Mouse (Mus musculus) left cerebral cortex, postnatal 10 days (tissue): Measurements from ENCODE around the gene Zfp553. TPM values are rescaled to one million over a fixed set of nuclear protein-coding genes. Genes with fewer than 3 reads are reported as not detected.
"Not testable (repeated sequence)": the region's sequence is repeated elsewhere in the genome, so short reads cannot be mapped to it uniquely, and the experiment has no call there.

ENCODE experiments used
- DNase-seq, 2 experiments: peaks; one replicate each; pipeline ENCODE4 v3.0.0; 2021 to 2022; ENCODE audit warnings: low spot score in 2 of 2, mixed read lengths in 1 of 2; ENCODE audit errors: extremely low spot score in 1 of 2
- intact Hi-C: fragments of 180-260 bp; cut with DNase I; formaldehyde crosslinking; loops from one replicate; pipeline ENCODE4 v1.15.1; 2025
- total RNA-seq, 2 experiments: library from RNA; stranded (reverse); gene quantifications; 2 replicates each; pipeline ENCODE4 v1.2.3; 2021

Gene Zfp553
- total RNA-seq, 2 experiments from 2014 or later, result 16.6 to 18.4 TPM

DNA sequence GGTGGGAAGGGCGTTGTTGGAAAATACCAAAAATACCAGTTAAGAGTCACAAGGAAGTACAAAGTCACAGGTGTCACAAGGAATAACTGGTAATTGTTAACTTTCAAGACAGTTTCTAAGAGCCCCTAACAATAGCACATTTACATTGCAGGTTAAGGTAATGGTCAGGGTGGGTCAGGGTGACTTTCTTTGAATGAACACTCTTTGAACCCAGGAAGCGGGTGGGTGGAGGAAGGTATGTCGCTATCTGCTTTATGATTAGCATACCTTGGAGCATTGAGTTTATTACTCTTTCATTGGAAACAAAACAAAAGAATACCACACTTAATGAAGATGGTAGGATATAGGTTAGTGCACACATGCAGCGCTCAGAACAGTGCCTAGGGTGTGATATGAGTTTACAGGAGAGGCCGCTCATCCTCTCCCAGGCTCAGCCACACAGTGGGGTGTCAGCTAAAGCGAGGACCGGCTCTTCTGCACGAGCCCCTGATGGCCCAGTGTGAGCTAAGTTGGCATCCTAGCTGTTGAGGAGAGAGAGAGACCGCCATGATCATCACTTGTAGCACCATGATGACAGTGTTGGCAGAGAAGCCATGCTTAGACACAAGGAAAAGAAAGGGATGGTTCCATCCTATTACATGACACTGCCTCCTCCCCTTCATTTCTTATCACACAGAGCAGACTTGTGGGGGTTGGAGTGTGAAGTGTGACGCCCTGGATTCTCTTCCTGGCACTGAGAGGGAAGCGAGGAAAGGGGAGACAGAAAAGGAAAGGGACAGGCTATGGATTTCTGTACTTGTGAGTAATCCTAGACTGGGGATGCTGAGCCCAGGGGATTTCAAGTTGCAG lies 7.5 kb upstream of the Zfp553 start:
- no peak for DNase-seq
- intact Hi-C loops, result no loop called here

DNA sequence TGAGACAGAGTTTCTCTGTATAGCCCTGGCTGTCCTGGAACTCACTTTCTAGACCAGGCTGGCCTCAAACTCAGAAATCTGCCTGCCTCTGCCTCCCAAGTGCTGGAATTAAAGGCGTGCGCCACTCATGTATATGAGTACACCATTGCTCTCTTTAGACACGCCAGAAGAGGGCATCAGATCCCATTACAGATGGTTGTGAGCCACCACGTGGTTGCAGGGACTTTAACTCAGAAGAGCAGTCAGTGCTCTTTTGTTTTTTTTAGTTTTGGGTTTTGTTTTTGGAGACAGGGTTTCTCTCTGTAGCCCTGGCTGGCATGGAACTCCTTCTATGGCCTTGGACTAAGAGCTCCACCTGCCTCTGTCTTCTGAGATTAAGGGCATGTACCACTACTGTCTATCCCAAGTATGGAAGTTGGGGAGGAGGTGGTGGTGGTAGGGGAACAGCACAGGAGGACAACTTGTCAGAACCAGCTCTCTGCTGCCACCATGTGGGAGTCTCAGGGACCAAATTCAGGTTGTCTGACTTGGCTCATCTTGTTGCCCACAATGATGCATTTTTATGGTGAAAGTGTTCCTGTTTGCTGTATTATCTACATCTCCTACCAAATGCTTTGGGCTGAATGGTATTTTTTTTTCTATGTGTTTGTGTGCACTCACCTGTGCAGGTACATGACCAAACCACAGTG lies 4.1 kb upstream of the Zfp553 start:
- peak; percentile 68 to 84 for DNase-seq
- intact Hi-C loops, result no loop called here

DNA sequence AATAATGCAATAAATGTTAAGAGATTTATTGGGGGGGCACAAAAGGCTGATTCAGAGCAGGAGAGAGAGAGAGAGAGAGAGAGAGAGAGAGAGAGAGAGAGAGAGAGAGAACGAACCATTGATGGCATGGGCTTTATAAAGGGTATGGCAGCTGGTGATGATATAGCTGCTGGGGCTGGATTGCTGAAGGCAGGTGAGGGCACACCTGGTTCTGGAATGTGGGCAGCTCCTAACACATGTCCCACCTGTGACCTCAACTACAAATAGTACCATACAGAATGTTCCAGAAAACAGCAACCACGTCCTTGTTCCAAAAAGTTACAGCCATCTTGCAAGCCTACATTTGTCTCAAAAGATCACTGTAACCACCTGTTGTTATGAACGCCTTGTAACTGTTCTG lies 1.5 kb upstream of the Zfp553 start:
- intact Hi-C loops, result no loop called here
- no peak for DNase-seq

DNA sequence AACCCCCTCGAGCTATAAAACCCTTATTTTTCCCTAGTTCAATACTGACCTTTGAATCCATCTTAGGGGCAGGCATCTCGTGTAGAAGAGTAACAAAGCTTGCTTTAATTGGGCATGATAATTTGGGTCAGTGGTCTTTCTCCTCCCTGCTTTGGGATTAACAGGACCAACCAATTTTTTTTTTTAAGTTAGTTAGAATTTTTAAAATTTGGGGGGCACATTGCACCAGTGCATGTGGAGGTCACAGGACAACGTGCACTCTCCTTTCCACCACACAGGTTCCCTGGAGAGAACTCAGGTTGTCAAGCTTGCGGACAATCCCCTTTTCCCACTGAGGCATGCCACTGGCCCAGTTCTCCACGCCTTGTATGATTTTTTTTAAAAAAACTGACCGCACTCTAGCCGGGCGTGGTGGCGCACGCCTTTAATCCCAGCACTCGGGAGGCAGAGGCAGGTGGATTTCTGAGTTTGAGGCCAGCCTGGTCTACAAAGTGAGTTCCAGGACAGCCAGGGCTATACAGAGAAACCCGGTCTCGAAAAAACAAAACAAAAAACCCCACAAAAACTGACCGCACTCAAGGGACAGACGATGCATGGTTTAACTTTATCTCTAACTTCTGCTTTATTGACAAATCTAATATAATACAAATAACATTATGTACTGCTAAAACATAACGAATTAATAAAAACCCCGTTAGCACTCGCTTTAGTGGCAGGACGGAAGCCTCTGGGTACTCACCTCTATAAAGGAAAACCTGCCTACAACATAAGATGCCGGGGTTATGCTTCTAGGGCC lies 837 bp upstream of the Zfp553 start:
- DNase-seq, result no peak
- intact Hi-C loops, result no loop called here

DNA sequence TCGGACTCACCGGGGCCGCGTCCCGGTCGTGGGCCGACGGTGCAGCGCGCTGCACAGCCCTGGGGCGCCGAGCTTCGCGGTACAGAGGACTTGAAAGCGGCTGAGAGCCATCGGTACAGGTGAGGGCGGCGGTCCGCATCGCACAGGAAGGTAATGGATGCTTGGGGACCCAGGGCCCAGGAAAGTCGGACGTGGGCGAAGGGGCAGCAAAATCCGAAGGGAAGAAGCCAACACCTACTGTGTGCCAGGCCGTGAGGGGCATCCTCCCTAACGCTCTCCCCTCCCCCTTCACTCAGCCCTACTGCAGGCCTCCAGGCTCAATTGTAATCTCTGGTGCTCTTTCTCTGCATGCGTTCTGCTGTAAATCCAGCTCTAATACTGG lies 498 bp downstream of the Zfp553 start:
- no peak for DNase-seq

DNA sequence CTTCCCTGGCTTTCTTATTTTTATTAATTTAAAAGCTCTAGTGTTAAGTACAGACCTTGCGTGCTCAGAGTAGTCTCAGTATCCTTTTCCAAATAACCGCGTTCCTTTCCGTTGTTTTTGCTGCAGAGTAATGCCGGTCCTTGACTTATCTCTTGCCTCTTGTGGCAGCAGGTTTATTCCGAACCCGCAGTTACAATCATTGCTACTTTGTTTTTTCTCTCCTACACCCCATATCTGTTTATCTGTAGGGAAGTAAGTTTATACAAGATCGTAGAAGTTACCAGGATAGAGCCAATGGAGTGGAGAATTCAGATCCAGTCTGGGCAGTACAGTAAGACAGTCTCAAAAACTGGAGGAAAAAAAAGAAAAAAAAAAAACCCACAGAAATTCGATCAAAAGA lies 904 bp downstream of the Zfp553 start:
- intact Hi-C loops, result no loop called here
- no peak for DNase-seq

More for the DNA sequence above, 498 bp downstream of the Zfp553 start:
- intact Hi-C loops, result no loop called here

DNA sequence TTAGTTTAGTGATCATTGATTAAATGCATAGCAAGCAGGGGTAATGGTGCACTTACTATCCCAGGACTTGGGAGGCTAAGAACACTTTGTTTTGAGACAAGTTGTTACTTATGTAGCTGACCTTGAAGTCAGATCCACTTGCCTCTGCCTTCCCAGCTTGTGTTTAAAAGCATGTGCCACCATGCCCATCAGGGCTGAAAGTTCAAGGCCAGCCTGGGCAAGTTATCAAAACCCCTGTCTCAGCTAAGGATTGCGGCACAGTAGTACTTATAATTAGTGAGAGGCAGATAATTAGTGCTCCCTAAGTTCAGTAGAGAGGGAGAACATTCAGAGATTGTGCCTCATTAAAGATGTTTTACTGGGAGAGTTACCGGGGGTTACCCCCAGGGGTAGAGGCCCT lies 1.9 kb downstream of the Zfp553 start:
- intact Hi-C loops, result no loop called here

DNA sequence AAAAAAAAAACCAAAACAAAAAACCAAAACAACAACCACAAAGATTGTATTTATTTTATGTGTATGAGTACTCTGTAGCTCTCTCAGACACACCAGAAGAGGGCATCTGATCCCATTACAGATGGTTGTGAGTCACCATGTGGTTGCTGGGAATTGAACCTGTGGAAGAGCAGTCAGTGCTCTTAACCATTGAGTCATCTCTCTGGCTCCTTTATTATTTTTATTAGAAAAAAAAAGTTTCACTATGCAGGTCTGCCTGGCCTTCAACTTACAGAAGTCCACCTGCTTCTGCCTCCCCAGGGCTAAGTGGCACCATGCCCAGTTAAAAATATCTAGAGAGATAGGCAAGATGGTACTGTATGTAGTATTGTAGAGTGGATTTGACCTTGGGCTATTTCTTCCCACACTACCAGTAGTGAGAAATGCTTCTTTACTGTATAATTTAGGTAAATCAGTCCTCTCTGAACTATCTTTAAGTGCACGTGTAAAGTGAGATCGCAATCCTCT lies 10.6 kb downstream of the Zfp553 start:
- intact Hi-C loops, result no loop called here
- no peak for DNase-seq

More for the DNA sequence above, 1.9 kb downstream of the Zfp553 start:
- DNase-seq, result no peak

DNA sequence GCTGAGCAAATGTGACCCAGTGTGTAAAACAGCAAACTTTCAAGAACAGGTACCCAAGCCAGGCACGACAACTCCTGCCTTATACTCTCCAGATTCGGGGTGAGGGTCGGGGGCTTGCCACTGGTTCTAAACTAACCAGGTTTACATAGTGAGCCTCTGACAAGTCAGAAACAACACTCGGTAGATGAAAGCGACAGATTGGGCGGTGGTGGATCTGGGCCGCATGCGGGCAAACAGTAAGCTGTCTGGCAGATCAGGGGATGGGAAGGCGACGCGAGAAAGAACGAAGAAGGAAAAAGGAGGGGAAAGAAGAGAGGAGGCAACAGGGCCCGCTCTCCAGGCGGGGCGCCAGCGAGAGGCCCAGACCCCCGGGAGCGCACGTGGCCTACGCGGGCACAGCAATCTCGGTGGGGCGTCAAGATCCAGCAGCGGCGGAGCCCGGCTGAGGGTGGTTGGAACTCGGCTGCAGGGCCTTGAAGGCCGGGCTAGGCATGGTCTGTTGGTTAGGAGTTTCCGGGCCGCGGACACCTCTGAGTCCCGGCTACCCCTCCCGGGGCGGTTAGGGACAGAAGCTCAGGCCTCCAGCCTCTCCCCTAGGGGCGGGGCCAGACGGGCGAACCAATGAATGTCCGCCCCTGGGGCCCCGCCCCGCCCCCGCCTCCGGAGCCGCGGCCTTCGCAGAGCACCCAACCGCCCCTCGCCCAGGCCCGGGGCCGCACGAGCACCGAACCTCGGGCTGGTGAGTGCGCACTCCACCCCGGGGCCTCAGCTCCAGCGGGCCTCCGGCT lies 11.2 kb downstream of the Zfp553 start, which contains the start of gene Zfp771:
Zfp771 (plus strand) TSS at position 405 of the 788 bp plus-strand sequence.
- peak; percentile 87 to 99 for DNase-seq
- intact Hi-C loops, result no loop called here

DNA sequence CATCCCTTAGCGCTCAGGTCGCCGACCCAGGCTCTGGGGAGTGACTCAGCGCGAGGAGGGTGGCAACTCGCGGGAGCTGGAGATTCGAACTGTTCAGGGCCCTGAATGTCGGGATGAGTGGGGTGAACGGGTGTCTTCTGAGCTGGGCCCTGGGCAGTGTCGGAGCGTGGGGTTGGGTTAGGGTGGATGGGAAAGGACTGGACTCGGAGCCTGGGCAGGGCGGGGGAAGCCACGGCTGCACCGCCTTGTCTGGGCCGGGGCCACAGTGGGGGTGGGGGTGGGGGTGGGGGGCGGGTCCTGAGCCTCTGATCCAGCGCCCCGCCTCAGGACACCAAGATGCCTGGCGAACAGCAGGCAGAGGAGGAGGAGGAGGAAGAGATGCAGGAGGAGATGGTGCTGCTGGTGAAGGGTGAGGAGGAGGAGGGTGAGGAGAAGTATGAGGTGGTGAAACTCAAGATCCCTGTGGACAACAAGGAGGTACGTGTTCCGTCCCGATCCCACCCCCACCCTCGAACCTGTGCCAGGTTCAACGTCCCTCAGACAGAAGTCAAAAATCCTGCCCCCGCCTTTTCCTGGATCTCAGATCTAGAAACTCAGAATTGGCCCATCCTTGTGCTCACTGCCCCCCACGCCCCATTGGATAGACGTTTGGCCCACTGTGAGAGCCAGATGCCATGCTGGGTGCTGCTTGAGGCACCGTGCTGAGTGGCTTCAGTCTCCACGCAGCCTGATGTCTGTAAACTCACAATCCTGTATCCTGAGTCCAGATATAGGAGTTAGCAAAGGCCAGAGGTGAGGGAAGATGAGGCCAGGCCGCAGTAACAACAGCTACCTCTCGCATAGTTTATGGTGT lies 12.0 kb downstream of the Zfp553 start:
- intact Hi-C loops, result no loop called here
- peak in 1 of 2 experiments; percentile 74 for DNase-seq

DNA sequence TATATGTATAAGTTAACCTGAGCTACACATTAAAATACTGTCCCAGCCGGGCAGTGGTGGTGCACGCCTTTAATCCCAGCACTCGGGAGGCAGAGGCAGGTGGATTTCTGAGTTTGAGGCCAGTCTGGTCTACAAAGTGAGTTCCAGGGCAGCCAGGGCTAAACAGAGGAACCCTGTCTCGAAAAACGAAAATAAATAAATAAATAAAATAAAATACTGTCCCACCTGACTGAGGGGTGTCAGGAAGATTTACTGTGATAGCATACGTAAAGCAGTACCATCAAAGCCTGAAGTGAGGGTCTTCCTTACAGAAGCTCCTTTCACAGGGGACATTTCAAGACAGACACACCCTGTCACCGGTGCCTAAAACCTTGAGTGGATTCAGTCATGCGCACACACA lies 17.6 kb downstream of the Zfp553 start:
- intact Hi-C loops, DNase-seq: not testable (repeated sequence)

DNA sequence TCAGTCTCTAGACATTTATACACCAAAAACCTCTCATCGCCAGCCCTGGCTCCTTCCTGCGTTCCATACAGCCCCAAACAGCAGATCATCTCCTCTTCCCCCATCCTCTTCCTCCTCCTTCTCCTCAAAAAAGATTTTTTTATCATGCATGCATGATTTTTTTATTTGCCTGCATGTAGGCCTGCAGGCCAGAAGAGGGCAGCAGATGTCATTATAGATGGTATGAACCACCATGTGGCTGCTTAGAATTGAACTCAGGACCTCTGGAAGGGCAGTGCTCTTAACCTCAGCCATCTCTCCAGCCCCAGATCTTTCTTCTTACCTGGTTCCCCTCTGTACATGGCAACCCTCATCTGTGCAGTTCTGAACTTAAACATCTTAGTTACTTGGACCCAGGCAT lies 19.6 kb downstream of the Zfp553 start:
- no peak for DNase-seq
- intact Hi-C loops, result no loop called here

DNA sequence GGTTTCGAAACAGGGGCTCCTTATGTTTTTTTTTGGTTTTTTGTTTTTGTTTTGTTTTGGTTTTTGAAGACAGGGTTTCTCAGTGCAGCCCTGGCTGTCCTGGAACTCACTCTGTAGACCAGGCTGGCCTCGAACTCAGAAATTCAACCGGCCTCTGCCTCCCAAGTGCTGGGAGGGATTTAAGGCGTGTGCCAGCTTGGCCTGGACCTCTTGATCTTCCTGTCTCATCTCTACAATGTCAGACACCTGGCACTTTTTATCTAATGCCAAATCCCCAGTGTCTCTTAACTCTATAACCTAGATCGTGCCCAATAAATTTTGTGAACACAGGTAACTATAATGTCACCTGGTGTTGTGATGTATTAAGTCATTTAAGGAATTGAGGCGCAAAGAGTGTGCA lies 20.5 kb downstream of the Zfp553 start:
- DNase-seq, result no peak
- intact Hi-C loops, result no loop called here

DNA sequence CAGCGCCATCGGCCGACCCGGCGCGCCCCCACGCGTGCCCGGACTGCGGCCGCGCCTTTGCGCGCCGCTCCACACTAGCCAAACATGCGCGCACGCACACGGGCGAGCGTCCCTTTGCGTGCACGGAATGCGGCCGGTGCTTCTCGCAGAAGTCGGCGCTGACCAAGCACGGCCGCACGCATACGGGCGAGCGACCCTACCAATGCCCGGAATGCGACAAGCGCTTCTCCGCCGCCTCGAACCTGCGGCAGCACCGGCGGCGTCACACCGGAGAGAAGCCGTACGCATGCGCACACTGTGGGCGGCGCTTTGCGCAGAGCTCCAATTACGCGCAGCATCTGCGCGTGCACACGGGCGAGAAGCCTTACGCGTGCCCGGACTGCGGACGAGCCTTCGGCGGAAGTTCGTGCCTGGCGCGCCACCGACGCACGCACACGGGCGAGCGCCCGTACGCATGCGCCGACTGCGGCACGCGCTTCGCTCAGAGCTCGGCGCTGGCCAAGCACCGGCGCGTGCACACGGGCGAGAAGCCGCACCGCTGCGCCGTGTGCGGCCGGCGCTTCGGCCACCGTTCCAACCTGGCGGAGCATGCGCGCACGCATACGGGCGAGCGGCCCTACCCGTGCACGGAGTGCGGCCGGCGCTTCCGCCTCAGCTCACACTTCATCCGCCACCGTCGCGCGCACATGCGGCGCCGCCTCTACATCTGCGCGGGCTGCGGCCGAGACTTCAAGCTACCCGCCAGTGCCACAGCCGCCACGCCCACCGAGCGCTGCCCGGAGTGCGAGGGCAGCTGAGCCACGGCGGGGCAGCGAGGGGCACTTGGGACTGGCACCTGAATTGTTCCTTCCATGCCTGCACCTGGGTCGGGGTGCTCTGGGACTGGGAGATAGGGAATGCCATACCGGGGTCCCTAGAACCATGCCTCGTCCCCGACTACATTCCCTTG lies 21.2 kb downstream of the Zfp553 start:
- DNase-seq, result peak; percentile 93 to 98
- intact Hi-C loops, result no loop called here

DNA sequence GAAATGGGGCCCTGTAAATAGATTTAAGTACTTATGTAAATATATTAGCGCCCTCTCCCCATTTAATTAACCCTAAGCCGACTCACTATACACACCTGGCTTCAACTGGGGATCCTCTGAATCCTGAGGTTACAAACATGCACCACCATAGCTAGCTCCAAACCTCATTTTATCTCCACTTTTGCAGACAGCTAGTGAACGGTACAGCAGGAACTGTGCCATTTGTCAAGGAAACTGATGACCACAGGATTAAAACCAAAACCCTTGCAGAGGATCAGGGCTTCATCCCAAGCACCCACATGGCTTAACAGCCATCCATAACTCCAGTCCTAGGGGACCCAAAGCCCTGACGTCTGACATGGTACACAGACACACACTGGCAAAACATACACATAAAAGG lies 22.1 kb downstream of the Zfp553 start:
- intact Hi-C loops, result no loop called here
- DNase-seq, result no peak

DNA sequence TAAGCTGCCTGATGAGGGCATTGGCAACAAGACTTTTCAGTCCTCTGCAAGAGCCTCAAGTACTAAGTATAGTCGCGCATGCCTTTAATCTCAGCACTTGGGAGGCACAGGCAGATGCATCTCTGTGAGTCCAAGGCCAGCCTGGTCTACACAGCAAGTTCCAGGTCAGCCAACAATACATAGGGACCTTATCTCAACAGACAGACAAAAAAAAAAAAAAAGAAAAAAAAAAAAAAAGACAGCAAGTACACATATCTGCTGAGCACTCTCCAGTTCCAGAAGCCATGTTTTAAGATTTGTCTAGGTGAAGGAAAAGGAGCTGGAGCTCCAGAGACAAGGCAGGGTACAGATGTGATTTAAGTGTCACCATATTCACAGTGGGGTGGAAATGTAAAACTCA lies 23.1 kb downstream of the Zfp553 start:
- intact Hi-C loops, result no loop called here
- no peak for DNase-seq

DNA sequence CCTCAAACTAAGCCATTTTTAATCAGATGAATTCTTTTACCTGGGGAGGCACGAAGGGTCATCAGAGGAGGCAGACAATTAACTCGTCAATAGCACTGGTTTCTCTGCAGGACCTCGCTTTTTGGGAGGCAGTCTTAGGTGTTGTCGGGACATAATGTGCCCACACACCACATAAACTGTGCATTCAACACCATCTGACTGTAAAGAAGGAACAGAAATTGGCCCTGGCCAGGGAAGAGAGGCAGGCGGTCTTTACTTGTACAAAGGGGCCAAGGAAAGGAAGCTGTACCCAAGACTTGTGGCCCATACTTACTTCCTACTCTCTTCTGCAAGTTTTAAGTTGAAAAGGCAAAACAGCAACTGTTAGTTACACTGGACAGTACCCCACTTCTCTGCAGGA lies 23.7 kb downstream of the Zfp553 start:
- intact Hi-C loops, result no loop called here
- DNase-seq, result no peak
